18 mouse cellular contexts compared by ENCODE assay signal in the genomic region with DNA sequence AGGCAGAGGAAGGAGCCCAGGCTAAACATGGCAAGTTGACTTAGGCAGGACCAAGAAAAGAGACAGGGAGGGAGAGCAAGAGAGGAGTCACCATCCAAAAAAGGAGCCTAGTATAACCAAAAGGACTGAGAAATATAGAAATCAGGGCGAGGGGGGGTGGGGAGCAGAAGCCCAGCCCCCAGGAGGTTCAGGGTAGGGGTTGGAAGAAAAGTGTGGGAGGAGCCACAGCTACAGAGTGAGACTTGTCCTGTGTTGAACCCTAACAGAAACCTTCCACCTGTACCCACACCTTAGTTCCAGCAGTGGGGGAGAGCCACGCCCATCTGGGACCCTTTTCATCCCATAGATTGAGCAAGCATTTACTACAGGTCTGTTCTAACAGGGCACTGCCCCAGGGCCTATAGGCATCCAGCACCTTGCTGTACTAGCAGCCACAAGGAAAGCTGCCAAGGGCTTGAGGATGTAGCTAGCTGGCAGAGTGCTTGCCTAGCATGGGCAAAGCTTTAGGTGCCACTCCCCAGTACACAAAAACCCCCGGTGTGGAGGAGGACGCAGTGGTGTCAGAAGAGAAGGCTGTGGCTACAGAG. TPM values are rescaled to one million over a fixed set of nuclear protein-coding genes. Genes with fewer than 3 reads are reported as not detected.
"Had no signal": no experiment of that assay in that cellular context is flagged by ENCODE, and none has a peak within 500 bp of the region (broad histone marks: within the 10 kb centered on the region; RNA-seq: fewer than 3 reads in every experiment).

No protein-coding gene starts in this region.

- H3K27me3 ChIP-seq: limb, embryonic 12.5 days; liver, embryonic 13.5 days; lung, embryonic 15.5 days; megakaryocyte, embryonic 14.5 days; midbrain, embryonic 15.5 days; neural tube, embryonic 13.5 days; stomach, embryonic 15.5 days had no signal

- H3K4me2 ChIP-seq: limb, embryonic 12.5 days; liver, embryonic 13.5 days; lung, embryonic 15.5 days; midbrain, embryonic 11.5 days; midbrain, embryonic 15.5 days; neural tube, embryonic 13.5 days; stomach, embryonic 15.5 days had no signal

- H3K4me3 ChIP-seq: limb, embryonic 12.5 days; liver, embryonic 13.5 days; lung, embryonic 15.5 days; megakaryocyte, embryonic 14.5 days; midbrain, embryonic 15.5 days; neural tube, embryonic 13.5 days; stomach, embryonic 15.5 days had no signal

- H3K9me3 ChIP-seq: limb, embryonic 12.5 days; liver, embryonic 13.5 days; lung, embryonic 15.5 days; megakaryocyte, embryonic 14.5 days; midbrain, embryonic 15.5 days; neural tube, embryonic 13.5 days; stomach, embryonic 15.5 days had no signal

- H3K9ac ChIP-seq: limb, embryonic 12.5 days; liver, embryonic 13.5 days; liver, postnatal 0 days; lung, embryonic 15.5 days; midbrain, embryonic 15.5 days; neural tube, embryonic 13.5 days; stomach, embryonic 15.5 days had no signal

- DNase-seq: kidney, postnatal 10 days; kidney, postnatal 4 days; liver, postnatal 0 days; lung, postnatal 14 days; right cerebral cortex, postnatal 14 days; thymus, adult 18-20 months; thymus, postnatal 14 days had no signal

- H3K4me1 ChIP-seq: limb, embryonic 12.5 days; lung, embryonic 15.5 days; midbrain, embryonic 15.5 days; neural tube, embryonic 13.5 days; stomach, embryonic 15.5 days had no signal

- ATAC-seq: liver, postnatal 0 days; midbrain, embryonic 15.5 days had no signal

- H3K27ac ChIP-seq: limb, embryonic 12.5 days; liver, embryonic 13.5 days; lung, embryonic 15.5 days; macrophage; midbrain, embryonic 15.5 days; neural tube, embryonic 13.5 days; stomach, embryonic 15.5 days had no signal

RNA-seq across cellular contexts. Expression of a gene that starts 31.1 kb away (rescaled TPM):
- polyA plus RNA-seq: kidney, embryonic 14.5 days; limb, embryonic 12.5 days; liver, embryonic 13.5 days; liver, postnatal 0 days; macrophage; midbrain, embryonic 11.5 days; midbrain, embryonic 15.5 days; spleen, adult 2 months had no signal

RNA-seq across cellular contexts. Expression of a gene that starts 52.2 kb away (rescaled TPM):
- polyA plus RNA-seq: macrophage had no signal
